Mouse (Mus musculus) kidney, adult 2 months (tissue): ENCODE results near the gene Blcap. TPM values are rescaled to one million over a fixed set of nuclear protein-coding genes. Genes with fewer than 3 reads are reported as not detected.

Source experiments
- DNase-seq: peaks from one replicate; pipeline ENCODE4 v3.0.0; 2021
- H3K27ac ChIP-seq: fragments of 200-500 bp; 2 replicates; pipeline ENCODE4 v1.5.1; 2012; ENCODE audit warnings: low read depth, low read length, control low read depth, inconsistent platforms; ENCODE audit not compliant: insufficient read depth
- H3K27me3 ChIP-seq: fragments of 200-500 bp; replicated peaks from 2 replicates; pipeline ENCODE4 v1.6.1; 2012; ENCODE audit warnings: mild to moderate bottlenecking, moderate library complexity, low read length, inconsistent platforms; ENCODE audit not compliant: control insufficient read depth, insufficient read depth
- H3K36me3 ChIP-seq: fragments of 200-500 bp; 2 replicates; pipeline ENCODE4 v1.6.1; 2012; ENCODE audit warnings: mild to moderate bottlenecking, moderate library complexity, low read length, inconsistent platforms; ENCODE audit not compliant: control insufficient read depth, insufficient read depth
- H3K4me1 ChIP-seq: fragments of 200-500 bp; 2 replicates; pipeline ENCODE4 v1.6.1; 2011; ENCODE audit warnings: low read length; ENCODE audit not compliant: control insufficient read depth, insufficient read depth
- H3K4me3 ChIP-seq: fragments of 200-500 bp; 2 replicates; pipeline ENCODE4 v1.5.1; 2011; ENCODE audit warnings: mild to moderate bottlenecking, low read depth, low read length, control low read depth; ENCODE audit not compliant: insufficient read depth
- CTCF ChIP-seq: fragments of 200-500 bp; conservative IDR thresholded peaks from 2 replicates; pipeline ENCODE4 v1.5.1; 2011; ENCODE audit warnings: low read depth, mild to moderate bottlenecking, control low read depth, low read length, moderate library complexity, mixed read lengths; ENCODE audit not compliant: insufficient read depth, insufficient read length
- POLR2A ChIP-seq: fragments of 200-500 bp; IDR thresholded peaks from one replicate; pipeline ENCODE4 v1.6.1; 2011; ENCODE audit warnings: low read depth, low read length, control low read depth
- WGBS: fragments of 180-500 bp; shearing (Covaris S2); methylation state at CpG from one replicate; pipeline ENCODE4 v1.1.7; 2018; 5-methylcytosine and 5-hydroxymethylcytosine counted together
- polyA plus RNA-seq: library from polyadenylated mRNA; depleted of rRNA; stranded (reverse); fragments of >200 nt; gene quantifications from 2 replicates; pipeline ENCODE4 v1.2.3, GENCODE M21; 2012; rRNA removed

Gene Blcap
- polyA plus RNA-seq, 1 experiment = 49.5 TPM

- H3K27ac ChIP-seq = no peak overlapping the region
- H3K4me3 ChIP-seq = no peak overlapping the region
- DNase-seq = no peak
- TF ChIP-seq POLR2A = no peak
- no peak for TF ChIP-seq CTCF
- 70% methylated on average over 6 of the region's 6 CpGs for WGBS
- no peaks in the 10 kb centered on the region for H3K4me1 ChIP-seq
- H3K27me3 ChIP-seq = no peaks in the 10 kb centered on the region
- H3K36me3 ChIP-seq = no peaks in the 10 kb centered on the region
Observed at GRCm38 (mm10) chr2:157517526-157517925, 53.5 kb downstream of the Blcap start.

GRCm38 (mm10) chr2:157514353-157514752, 56.7 kb downstream of the Blcap start:
- Histone ChIP-seq H3K4me1 (peaks cover 5% of the 10 kb centered on the region; the same call in 1 of the 2 replicates), H3K27me3 (no peaks in the 10 kb centered on the region), H3K27ac (no peak overlapping the region), H3K4me3 (no peak overlapping the region), H3K36me3 (no peaks in the 10 kb centered on the region)
- 43% methylated on average over 4 of the region's 4 CpGs for WGBS
- TF ChIP-seq CTCF (no peak), POLR2A (no peak)
- DNase-seq = no peak

- DNase-seq = no peak
- H3K27ac ChIP-seq = no peak overlapping the region
- H3K4me1 ChIP-seq = peaks cover 5% of the 10 kb centered on the region; the same call in 1 of the 2 replicates
- no peak overlapping the region for H3K4me3 ChIP-seq
- no peaks in the 10 kb centered on the region for H3K36me3 ChIP-seq
- no peak for TF ChIP-seq POLR2A
- TF ChIP-seq CTCF = no peak
- 56% methylated on average over 9 of the region's 9 CpGs for WGBS
- no peaks in the 10 kb centered on the region for H3K27me3 ChIP-seq
Observed at GRCm38 (mm10) chr2:157513737-157514208, 57.3 kb downstream of the Blcap start.

- H3K4me1 ChIP-seq = peaks cover 5% of the 10 kb centered on the region; the same call in 1 of the 2 replicates
- no peaks in the 10 kb centered on the region for H3K27me3 ChIP-seq
- WGBS = 86% methylated on average over 9 of the region's 9 CpGs
- no peak for TF ChIP-seq POLR2A
- no peak for TF ChIP-seq CTCF
- no peak for DNase-seq
- H3K4me3 ChIP-seq = no peak overlapping the region
- no peak overlapping the region for H3K27ac ChIP-seq
- H3K36me3 ChIP-seq = no peaks in the 10 kb centered on the region
Observed at GRCm38 (mm10) chr2:157512859-157513258, 58.2 kb downstream of the Blcap start.

GRCm38 (mm10) chr2:157510031-157510430, 61.0 kb downstream of the Blcap start:
- Histone ChIP-seq H3K27ac (no peak overlapping the region), H3K27me3 (no peaks in the 10 kb centered on the region), H3K4me3 (no peak overlapping the region), H3K4me1 (peaks cover 5% of the 10 kb centered on the region; the same call in 1 of the 2 replicates), H3K36me3 (no peaks in the 10 kb centered on the region)
- 61% methylated on average over 4 of the region's 4 CpGs for whole genome bisulfite sequencing
- peak; percentile 74 for DNase-seq
- no peak for TF ChIP-seq POLR2A
- TF ChIP-seq CTCF = no peak

- no peak overlapping the region for H3K4me3 ChIP-seq
- no peaks in the 10 kb centered on the region for H3K27me3 ChIP-seq
- H3K4me1 ChIP-seq = peaks cover 5% of the 10 kb centered on the region; the same call in 1 of the 2 replicates
- DNase-seq = peak; percentile 89
- TF ChIP-seq CTCF (no peak), POLR2A (no peak)
- 45% methylated on average over 5 of the region's 5 CpGs for WGBS
- peak overlapping the region; percentile 69 for H3K27ac ChIP-seq
- no peaks in the 10 kb centered on the region for H3K36me3 ChIP-seq
Observed at GRCm38 (mm10) chr2:157509182-157509581, 61.9 kb downstream of the Blcap start.

- no peaks in the 10 kb centered on the region for H3K27me3 ChIP-seq
- no peak for DNase-seq
- H3K27ac ChIP-seq = no peak overlapping the region
- TF ChIP-seq POLR2A = no peak
- no peak for TF ChIP-seq CTCF
- 46% methylated on average over 14 of the region's 14 CpGs for WGBS
- H3K36me3 ChIP-seq = no peaks in the 10 kb centered on the region
- no peak overlapping the region for H3K4me3 ChIP-seq
- peaks cover 5% of the 10 kb centered on the region; the same call in 1 of the 2 replicates for H3K4me1 ChIP-seq
Observed at GRCm38 (mm10) chr2:157506779-157507178, 64.3 kb downstream of the Blcap start.

Other genes starting within 250 kb of the Blcap start
- not detected in 2 replicates for gene Ghrh, start 223.8 kb downstream of the Blcap start, polyA plus RNA-seq
- gene Manbal, start 203.7 kb downstream of the Blcap start, polyA plus RNA-seq = 70.0 and 75.9 TPM in 2 replicates
- 31.8 and 33.9 TPM in 2 replicates for gene Src, start 152.8 kb downstream of the Blcap start, polyA plus RNA-seq
- 1.9 and 3.9 TPM in 2 replicates for gene Nnat, start 11.2 kb downstream of the Blcap start, polyA plus RNA-seq
- 16.7 and 17.6 TPM in 2 replicates for gene Ctnnbl1, start 166.1 kb upstream of the Blcap start, polyA plus RNA-seq